In genomic region chr5:99036596-99037441, GRCm38 (mm10) we compare ENCODE assay signal across 8 mouse cellular contexts. TPM values are rescaled to one million over a fixed set of nuclear protein-coding genes. Genes with fewer than 3 reads are reported as not detected.
DNase-seq lines count a peak whose midpoint lies in the region; ATAC-seq and TF ChIP-seq lines count a peak whose summit lies in the region.

Gene Prkg2 (minus strand): TSS chr5:99037351.

- H3K27ac ChIP-seq in heart, postnatal 0 days (ENCODE audit: low read depth) = no peak within 1 kb of the TSS
- H3K27ac ChIP-seq in small intestine, adult 2 months (ENCODE audit: insufficient read depth, low read depth, low read length) = peak within 1 kb of the TSS; percentile 85

- H3K9me3 ChIP-seq in heart, postnatal 0 days (replicated peaks; ENCODE audit: control insufficient read depth, low read length) = no peaks in the 10 kb centered on the region

- peak within 1 kb of the TSS; percentile 56 for H3K4me3 ChIP-seq in heart, postnatal 0 days (ENCODE audit: low read depth, low read length)
- peak within 1 kb of the TSS; percentile 89 for H3K4me3 ChIP-seq in small intestine, adult 2 months (ENCODE audit: low read depth, low read length)

- H3K4me2 ChIP-seq in heart, postnatal 0 days (ENCODE audit: low read depth, low read length) = peak within 1 kb of the TSS; percentile 98

- no peak for TF ChIP-seq POLR2A in small intestine, adult 2 months (IDR thresholded peaks at IDR 0.05; ENCODE audit: low read depth, low read length)

- H3K4me1 ChIP-seq in heart, postnatal 0 days (ENCODE audit: control insufficient read depth, insufficient read depth) = peaks cover 4% of the 10 kb centered on the region; the same call in 1 of the 2 replicates
- peaks cover 14% of the 10 kb centered on the region; the same call in 1 of the 2 replicates for H3K4me1 ChIP-seq in small intestine, adult 2 months (ENCODE audit: control insufficient read depth, insufficient read depth, insufficient read length, low read length)

- TF ChIP-seq CTCF in heart, postnatal 0 days (IDR thresholded peaks at IDR 0.05; ENCODE audit: low read depth) = no peak
- TF ChIP-seq CTCF in small intestine, adult 2 months (IDR thresholded peaks at IDR 0.05; ENCODE audit: extremely low read depth, insufficient read length, insufficient replicate concordance, low read depth, low read length) = no peak

- H3K27me3 ChIP-seq in heart, postnatal 0 days (ENCODE audit: control insufficient read depth, insufficient read depth, low read length) = peaks cover 39% of the 10 kb centered on the region
- H3K27me3 ChIP-seq in small intestine, adult 2 months (ENCODE audit: control insufficient read depth, insufficient read depth, low read length) = no peaks in the 10 kb centered on the region

- peak; percentile 16 for DNase-seq in layer of hippocampus, adult 11-12 months (ENCODE audit: low spot score)
- no peak for DNase-seq in layer of hippocampus, adult 9-10 months (ENCODE audit: low spot score)
- DNase-seq in embryo, embryonic 9.5 days (ENCODE audit: extremely low spot score) = peak; percentile 65
- no peak for DNase-seq in heart, postnatal 0 days (ENCODE audit: low spot score)
- peak; percentile 24 to 40 for DNase-seq in layer of hippocampus, postnatal 25 days (ENCODE audit: extremely low spot score in 1 of 2, low spot score in 1 of 2)
- DNase-seq in lung, postnatal 36 days = peak; percentile 7

- WGBS in heart, postnatal 0 days = under 1% methylated on average over 79 of the region's 94 CpGs
- under 1% methylated on average over 93 of the region's 94 CpGs for WGBS in small intestine, adult 2 months

- no peaks in the 10 kb centered on the region for H3K36me3 ChIP-seq in heart, postnatal 0 days (replicated peaks; ENCODE audit: control insufficient read depth, insufficient read depth, low read length)
- H3K36me3 ChIP-seq in small intestine, adult 2 months (ENCODE audit: control insufficient read depth, insufficient read depth, low read length) = 0 out of 2 replicates have a peak, but pooled peaks cover 1% of the 10 kb centered on the region

- peak; percentile 51; the same call in 1 of the 2 replicates for ATAC-seq in heart, postnatal 0 days (ENCODE audit: insufficient read depth, low read depth)
- no peak for ATAC-seq in megakaryocyte, adult 5-6 weeks (ENCODE audit: poor library complexity, severe bottlenecking)

- H3K9ac ChIP-seq in heart, postnatal 0 days (replicated peaks; ENCODE audit: low read depth, low read length) = no peak within 1 kb of the TSS; the same call in 1 of the 2 replicates

- TF ChIP-seq EP300 in heart, postnatal 0 days (IDR thresholded peaks at IDR 0.05; ENCODE audit: low read depth) = no peak

RNA-seq across cellular contexts. Expression of gene Prkg2, which starts in this region (rescaled TPM):
- total RNA-seq in heart, postnatal 0 days (2014; rRNA removed; ENCODE audit: low replicate concordance) = not detected in 2 replicates
- polyA plus RNA-seq in heart, postnatal 0 days (2015; fragmentation: Nextera tagmentation; extraction: Ambion mirVana) = 0.11 and 0.27 TPM in 2 replicates
- 1 to 10 TPM; 2.7 TPM for total RNA-seq in layer of hippocampus, postnatal 25 days (2021)
- 3.7 and 8.2 TPM in 2 replicates for polyA plus RNA-seq in small intestine, adult 2 months (2012; rRNA removed)
- total RNA-seq in megakaryocyte, adult 5-6 weeks (2015) = not detected in 2 replicates
- total RNA-seq in megakaryocyte, adult 5-6 weeks (2017) = not detected in 2 replicates

Comparison
In these comparisons a context has a peak if more than half of its experiments do, and no peak if none do; other contexts are left out.
1. DNase-seq: peak in layer of hippocampus, adult 11-12 months (single experiment), embryo, embryonic 9.5 days (single experiment), layer of hippocampus, postnatal 25 days (2 of 2) and lung, postnatal 36 days (single experiment); none in layer of hippocampus, adult 9-10 months (single experiment) and heart, postnatal 0 days (single experiment).
2. Peak in ATAC-seq, H3K4me3 ChIP-seq and H3K4me2 ChIP-seq in heart, postnatal 0 days; RNA of the gene not detected or under 1 TPM.